Mouse (Mus musculus) C2C12 (cell line): ENCODE measurements at regions not wholly inside any gene's neighbourhood (a gene's known extent, or its start where the extent isn't known, plus 50 kb on each side); places are given as distances from the start of the nearest gene placed in this dataset.

Experiments used
- CEBPB ChIP-seq: IDR thresholded peaks from one replicate; pipeline ENCODE4 v1.6.1; 2011; ENCODE audit warnings: low read depth, mild to moderate bottlenecking, control low read depth, moderate library complexity
- CTCF ChIP-seq: IDR thresholded peaks from one replicate; pipeline ENCODE4 v1.5.1; 2011; ENCODE audit not compliant: control insufficient read depth, insufficient read depth, insufficient read length
- FOSL1 ChIP-seq: IDR thresholded peaks from one replicate; pipeline ENCODE4 v1.8.0; 2011; ENCODE audit warnings: mild to moderate bottlenecking, low read length; ENCODE audit not compliant: poor library complexity, insufficient read depth, severe bottlenecking
- MAX ChIP-seq: IDR thresholded peaks from one replicate; pipeline ENCODE4 v1.6.1; 2011; ENCODE audit warnings: mild to moderate bottlenecking, control low read depth
- MYOD1 ChIP-seq: IDR thresholded peaks from one replicate; pipeline ENCODE4 v1.6.1; 2011; ENCODE audit warnings: low read depth; ENCODE audit not compliant: control insufficient read depth, insufficient read length
- MYOG ChIP-seq: IDR thresholded peaks from one replicate; pipeline ENCODE4 v1.6.1; 2011; ENCODE audit not compliant: control insufficient read depth, insufficient read length; ENCODE audit errors: extremely low read depth
- USF1 ChIP-seq: IDR thresholded peaks from one replicate; pipeline ENCODE4 v1.6.1; 2011; ENCODE audit warnings: low read depth, mild to moderate bottlenecking, control low read depth, moderate library complexity

GRCm38 (mm10) chr12:8444975-8445853, 54.6 kb downstream of the Rhob start:
- TF ChIP-seq CTCF (no peak), MYOD1 (no peak), MAX (no peak), USF1 (no peak), CEBPB (no peak), MYOG (no peak), FOSL1 (no peak)
